Mouse (Mus musculus): ENCODE results near the gene Kars.

- TF ChIP-seq CTCF (conservative IDR thresholded peaks at IDR 0.05 in 1 of 2, IDR thresholded peaks at IDR 0.05 in 1 of 2; ENCODE audit: low read depth in 2 of 2, low read length in 2 of 2) (no peak), EP300 (IDR thresholded peaks at IDR 0.05; ENCODE audit: low read length) (no peak), POLR2A (IDR thresholded peaks at IDR 0.05; ENCODE audit: low read depth, low read length) (no peak), GABPA (IDR thresholded peaks at IDR 0.05; ENCODE audit: insufficient replicate concordance, low read depth, low read length) (no peak), ZNF384 (IDR thresholded peaks at IDR 0.05; ENCODE audit: low read depth, low read length) (no peak), MYC (IDR thresholded peaks at IDR 0.05; ENCODE audit: low read depth, low read length) (no peak), ETS1 (conservative IDR thresholded peaks at IDR 0.05; ENCODE audit: low read depth, low read length) (no peak), USF1 (IDR thresholded peaks at IDR 0.05; ENCODE audit: low read depth, low read length) (no peak), MAX (IDR thresholded peaks at IDR 0.05; ENCODE audit: low read length) (no peak), TCF12 (IDR thresholded peaks at IDR 0.05; ENCODE audit: low read depth, low read length) (no peak)
Measured at GRCm38 (mm10) chr8:111964849-111965561, 46.1 kb downstream of the Kars start.
